Mouse (Mus musculus): Measurements from ENCODE around the gene Masp1.

Masp1 gene

DNA sequence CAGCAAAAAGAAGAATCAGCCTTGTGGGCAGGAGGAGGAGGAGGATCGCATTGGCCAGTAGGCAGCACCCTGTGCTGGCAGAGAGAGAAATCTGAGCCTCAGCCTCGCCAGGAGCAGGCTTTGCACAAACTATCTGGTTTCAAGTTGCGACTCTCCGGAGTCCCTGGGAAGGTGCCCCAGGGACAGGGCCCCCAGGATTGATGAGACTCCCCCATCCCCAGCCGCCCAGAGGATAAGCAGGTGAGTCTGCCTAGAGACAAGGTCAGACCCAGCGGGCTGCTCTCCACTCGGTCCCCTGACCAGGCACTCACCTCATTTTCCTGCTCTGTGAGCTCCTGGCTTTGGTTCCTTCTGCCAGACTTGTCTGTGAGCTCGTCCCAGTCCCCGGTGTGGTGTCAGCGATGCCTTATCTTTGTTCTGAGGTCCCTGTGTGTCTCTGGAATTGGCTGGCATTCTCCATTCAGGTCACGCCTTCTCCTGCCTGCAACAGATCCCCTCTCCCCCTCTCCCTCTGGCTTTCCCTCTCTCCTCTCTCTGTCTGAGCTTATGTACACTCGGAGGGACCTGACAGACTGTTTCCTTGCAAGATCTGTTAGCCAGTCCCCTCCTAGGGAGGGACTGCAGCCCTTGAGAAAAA, at the start of gene Masp1, which contains the start of gene Rtp4:
Masp1 (minus strand) TSS at position 581 of the 637 bp plus-strand sequence.
Rtp4 (plus strand) TSS at position 57 of the 637 bp plus-strand sequence.
- DNase-seq (ENCODE audit: low spot score in 2 of 2): peak in 1 of 2 experiments; percentile 30

DNA sequence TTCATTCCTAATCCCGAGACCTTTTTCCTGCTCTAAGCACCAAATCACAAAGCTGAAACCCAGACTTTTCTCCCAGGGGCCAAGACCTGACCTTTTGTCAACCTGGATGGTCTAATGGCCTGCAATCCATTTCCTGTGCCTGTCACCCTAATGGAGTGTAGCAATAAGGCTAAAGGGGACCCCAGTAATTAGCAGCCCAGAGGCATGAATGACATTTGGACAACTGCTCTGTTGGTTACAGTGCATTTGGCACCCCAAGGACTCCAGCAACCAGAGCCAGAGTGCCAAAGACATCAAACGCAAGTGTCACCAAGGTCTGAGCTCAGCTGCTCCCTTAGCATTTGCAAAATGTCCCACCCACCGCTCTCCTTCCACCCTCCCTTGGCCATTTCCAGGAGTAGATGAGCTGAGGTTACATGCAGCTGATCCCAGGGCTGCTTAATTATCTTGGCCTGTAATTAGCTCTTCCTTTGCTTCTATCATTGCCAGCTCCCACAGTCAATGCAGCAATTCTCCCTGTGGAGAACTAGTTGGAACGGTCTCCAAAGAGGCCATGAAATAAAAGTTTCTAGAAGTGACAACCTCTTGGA, 47.8 kb upstream of the Masp1 start:
- peak in 1 of 2 experiments; percentile 11 for DNase-seq (ENCODE audit: low spot score in 2 of 2)

DNA sequence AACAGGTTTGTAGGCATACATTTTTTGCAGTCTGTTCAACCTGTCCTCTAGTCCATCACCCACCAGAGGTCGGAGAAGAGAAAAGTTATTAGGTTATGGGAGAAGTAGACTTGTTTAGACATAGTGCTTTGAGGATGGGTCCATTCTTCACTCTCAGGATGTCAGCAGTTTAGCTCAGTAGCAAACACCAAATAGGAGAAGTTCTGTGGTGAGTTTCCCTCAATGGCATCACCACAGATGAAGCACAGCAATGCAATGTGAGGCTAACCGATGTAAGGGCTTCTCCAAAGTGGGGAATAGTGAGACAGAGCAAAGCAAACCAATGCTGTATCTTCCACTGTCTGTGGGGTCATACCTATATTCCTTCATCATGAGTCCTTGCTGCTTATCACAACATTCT, 37.1 kb upstream of the Masp1 start:
- DNase-seq (ENCODE audit: low spot score in 2 of 2): no peak

DNA sequence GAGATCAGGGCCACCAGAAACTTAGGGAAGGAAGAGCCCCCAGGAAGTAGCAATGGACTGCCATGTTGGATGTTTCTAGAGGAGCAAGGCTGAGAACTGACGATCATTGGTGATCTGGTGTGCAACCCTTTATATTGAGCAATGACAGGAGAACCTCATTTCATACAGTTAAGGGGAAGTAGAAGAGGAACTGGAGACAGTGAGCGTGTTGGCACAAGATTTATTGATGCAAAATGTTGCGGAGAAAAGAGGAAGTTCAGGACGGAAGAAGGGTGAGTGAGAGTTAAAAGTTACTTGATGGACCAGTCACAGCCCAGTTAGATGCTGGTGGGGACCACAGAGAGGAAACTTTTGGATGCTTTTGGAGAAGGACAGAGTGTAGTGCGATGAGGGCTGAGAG, 36.6 kb upstream of the Masp1 start:
- DNase-seq (ENCODE audit: low spot score in 2 of 2): no peak

DNA sequence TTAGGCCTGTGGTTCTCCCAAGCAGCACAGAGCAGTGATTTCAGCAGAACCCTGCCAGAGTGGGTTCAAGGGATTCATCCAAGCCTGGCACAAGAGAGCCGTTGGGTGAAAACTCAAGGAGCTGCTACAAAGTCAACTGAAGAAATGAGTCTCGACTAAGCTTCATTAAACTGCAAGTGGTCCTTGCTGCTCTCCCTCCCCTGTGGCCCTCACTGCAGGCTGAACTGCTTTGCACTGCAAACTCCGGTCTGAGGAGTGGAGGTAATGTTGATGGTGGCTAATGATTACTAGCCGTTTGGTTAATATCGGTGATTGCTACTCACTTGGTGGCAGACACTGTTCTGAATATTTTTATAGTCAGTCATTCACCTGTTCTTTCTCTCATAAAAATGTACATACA, 34.1 kb upstream of the Masp1 start:
- DNase-seq (ENCODE audit: low spot score in 2 of 2): no peak

DNA sequence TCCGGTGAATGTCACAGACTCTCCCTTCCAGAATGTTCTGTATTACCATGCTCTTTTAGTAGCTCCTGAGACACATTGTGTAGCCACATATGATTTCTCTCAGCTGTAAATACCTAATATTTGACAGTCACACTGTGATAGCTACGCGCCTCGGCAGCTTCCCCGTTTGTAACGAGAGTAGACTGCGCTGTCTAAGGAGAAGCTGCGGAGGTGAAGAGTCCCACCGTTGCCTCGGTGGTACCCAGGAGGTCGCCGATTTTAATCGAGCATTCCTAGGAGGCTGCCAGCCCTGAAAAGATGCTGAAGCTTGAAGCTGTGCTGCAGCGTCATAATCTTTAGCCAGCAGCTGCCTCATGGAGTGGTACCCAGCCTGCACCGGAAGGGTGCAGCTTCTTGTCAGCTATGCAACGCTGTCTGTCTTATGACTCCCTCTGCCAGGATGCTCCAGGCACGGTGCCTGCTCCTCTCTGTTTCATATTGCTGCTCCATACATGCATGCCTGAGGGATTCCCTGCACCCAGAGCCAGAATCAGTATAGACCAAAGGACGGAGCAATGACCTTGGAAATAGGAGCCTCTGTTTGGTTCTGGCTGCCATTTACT, 30.5 kb upstream of the Masp1 start:
- no peak for DNase-seq (ENCODE audit: low spot score in 2 of 2)

DNA sequence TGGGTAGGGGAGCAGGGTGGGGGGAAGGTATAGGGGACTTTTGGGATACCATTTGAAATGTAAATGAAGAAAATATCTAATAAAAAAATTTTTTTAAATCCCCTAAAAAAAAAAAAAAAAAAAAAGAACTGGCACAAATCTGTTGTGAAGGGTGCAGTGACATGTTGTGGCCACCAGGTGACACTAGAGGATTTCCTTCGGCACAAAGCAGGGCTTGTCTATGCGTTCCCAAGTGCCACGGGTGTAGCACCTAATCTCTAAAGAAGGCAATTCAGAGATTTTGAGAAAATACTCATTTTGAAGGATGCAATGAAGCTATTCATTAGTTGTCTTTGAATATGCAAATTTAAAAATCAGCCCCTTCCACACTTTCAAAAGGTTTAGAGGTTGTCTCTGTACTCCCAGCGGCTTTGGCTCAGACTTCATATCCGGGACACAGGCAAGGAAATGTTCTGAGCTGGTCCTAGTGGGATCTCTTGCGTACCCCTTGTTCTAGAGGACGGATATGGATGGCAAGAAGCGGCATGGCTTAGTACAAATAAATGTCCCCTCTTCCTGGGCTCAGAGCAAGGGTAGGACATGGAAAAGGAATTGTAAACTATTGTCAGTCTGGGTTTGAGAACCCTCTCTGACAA, 29.8 kb upstream of the Masp1 start:
- DNase-seq (ENCODE audit: low spot score in 2 of 2): peak; percentile 53 to 67

DNA sequence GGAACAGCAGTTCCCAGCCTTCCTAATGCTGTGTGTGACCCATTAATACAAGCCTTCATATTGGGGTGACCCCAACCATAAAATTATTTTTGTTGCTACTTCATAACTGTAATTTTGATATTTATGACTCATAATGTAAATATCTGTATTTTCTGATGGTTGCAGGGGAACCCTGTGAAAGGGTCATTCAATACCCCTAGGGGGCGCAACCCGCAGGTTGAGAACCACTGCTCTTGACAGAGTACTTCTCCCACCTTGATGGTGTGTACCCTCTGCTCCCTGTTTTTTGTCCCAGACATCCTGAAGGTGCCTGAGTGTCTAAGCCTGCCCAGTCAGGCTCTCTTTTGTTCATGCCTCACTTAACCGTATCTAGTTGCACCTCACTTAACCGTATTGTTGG, 27.2 kb upstream of the Masp1 start:
- no peak for DNase-seq (ENCODE audit: low spot score in 2 of 2)

DNA sequence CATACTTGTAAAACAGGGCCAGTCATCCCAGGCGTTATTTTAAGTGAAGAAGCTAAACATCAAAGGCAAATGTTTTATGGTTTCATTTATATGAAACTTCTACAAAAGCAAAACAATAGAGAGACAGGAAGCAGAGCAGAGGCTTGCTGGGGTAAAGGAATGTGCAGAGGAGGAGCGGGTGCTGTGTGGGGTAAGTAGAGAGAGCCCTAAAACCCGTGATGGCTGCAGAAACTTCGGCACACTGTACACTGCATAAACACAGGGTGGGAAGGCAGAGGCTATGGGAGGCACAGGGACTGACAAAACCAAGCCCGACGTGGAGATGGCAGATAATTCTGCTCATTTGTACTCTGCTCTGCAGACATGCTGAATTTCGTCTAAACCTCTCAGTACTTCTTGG, 23.7 kb upstream of the Masp1 start:
- DNase-seq (ENCODE audit: low spot score in 2 of 2): no peak

DNA sequence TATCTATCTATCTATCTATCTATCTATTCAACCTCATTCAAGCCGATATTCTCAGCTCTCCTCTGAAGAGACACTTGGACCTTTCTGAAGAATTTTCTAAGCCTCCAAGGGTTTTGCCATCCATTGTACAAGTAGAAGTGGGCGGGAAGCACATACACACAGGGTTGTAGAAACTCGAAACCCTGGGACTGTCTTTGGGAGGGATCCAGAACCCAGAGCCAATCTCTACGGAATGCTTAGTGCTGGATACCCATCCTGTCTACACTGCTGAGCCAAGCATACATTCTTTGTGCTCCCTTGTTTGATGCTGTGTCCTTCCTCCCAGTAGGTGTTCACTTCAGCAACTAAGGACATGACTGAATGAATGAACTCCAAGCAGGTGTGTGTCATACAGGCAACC, 22.3 kb upstream of the Masp1 start:
- no peak for DNase-seq (ENCODE audit: low spot score in 2 of 2)

DNA sequence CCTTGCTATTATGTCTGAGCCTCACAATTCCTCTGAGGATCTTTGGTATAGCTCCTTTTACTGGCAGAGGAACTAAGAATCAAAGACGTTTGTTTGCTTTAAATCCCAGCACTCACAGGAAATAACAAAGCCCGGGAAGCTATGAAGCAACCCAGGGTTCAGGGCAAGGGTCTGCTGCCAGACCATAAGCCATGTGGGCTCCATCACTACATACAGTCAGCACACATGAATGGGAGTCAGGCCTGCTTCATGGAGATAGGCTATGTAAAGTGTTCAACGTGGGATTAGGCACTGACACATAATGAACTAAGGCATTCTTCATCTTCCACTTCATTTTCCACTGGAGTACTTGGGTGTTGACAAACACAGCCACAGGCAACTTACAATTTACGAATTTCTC, 20.4 kb upstream of the Masp1 start:
- no peak for DNase-seq (ENCODE audit: low spot score in 2 of 2)

DNA sequence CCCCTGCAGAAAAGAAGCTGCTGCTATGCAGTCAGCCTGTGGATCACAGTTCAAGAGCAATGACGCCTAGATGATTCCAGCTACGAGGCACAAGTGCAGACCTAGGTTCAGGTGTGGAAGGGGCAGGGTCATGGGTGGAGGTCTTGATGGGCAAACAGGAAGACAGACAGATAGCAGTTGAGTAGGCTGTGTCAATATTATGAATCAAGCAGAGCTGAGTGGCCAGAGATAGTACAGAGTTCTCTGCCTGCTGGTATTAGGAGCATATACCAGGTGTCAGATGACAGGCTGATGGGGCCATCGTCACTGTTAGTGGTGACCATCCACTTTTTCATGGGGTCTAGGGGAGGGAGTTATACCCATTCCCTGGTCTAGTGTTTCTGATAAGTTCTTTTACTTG, 13.1 kb upstream of the Masp1 start:
- DNase-seq (ENCODE audit: low spot score in 2 of 2): no peak

DNA sequence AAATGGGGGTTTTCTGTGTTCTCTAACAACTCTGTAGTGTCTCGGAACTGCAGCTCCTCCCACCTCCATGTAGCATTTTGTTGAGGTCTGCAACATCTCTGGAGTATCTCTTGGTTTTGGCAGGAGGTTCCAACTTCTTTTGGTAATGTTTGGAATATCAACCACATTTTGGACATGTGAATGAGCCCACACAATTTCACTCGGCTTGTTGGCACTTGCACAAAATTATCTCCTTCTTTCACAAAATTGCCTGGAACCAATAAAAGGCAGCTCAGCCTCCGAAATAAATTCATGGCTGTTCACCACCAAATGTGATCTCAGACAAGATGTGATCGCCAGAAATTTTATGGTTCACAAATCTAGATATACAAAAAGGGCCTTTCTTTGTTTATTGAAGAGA, 8.6 kb upstream of the Masp1 start:
- DNase-seq (ENCODE audit: low spot score in 2 of 2): no peak

DNA sequence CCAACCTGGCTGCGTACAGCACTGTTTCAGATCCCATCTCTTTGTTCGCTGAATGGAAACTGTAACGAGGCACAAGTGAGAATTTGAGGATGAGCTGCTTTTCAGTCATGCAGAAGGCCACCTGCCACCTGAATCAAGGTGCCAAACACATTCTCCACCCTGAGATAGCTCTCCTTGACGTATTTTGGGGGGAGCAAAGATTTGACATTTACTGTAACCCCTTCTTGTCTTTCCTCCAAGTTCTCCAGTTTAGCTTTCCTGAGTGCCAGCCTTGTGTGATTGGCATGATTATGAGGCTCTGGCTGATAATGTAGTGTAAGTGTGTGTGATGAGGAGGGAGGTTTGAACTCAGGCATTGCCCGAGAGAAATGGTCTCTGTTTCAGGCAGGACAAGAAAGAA, 1.5 kb upstream of the Masp1 start:
- DNase-seq (ENCODE audit: low spot score in 2 of 2): no peak

DNA sequence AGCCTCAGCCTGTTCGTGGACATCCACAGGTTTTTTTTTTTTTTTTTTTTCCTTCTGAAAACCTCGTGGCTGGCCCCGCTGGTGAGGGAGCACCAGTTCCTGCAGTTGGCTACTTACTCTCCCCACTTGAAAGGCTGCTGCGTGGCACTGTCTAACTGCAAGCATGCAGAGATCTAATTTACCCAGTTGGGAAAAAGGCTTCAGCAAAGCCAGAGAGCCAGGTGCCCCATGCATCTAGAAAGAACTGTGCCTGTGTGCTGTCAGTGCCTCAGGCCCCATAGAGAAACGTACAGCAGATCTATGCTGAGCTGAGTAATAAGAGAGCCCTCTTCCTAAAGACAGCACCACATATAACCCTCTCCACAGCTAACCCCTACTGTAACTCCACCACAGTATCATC, 477 bp upstream of the Masp1 start:
- DNase-seq (ENCODE audit: low spot score in 2 of 2): no peak

DNA sequence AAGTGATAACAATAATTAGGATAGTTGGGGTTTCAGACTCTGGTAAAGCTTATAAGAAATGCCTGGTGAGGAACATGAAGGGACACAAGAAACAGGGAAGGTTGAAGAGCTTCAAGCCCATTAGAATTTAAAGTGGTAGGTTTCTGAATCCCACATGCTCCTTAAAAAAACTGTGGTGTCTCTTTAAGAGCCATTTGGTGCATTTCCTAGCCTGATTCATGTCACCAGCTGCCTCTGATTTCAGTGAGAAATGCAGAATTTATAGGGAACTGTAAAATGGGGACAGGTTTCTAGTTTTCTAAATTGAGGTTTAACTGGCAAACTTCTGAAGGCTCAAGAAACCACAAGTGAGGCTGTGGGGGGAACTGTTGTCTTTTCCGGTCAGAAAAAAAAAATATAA, 844 bp downstream of the Masp1 start:
- DNase-seq (ENCODE audit: low spot score in 2 of 2): no peak

DNA sequence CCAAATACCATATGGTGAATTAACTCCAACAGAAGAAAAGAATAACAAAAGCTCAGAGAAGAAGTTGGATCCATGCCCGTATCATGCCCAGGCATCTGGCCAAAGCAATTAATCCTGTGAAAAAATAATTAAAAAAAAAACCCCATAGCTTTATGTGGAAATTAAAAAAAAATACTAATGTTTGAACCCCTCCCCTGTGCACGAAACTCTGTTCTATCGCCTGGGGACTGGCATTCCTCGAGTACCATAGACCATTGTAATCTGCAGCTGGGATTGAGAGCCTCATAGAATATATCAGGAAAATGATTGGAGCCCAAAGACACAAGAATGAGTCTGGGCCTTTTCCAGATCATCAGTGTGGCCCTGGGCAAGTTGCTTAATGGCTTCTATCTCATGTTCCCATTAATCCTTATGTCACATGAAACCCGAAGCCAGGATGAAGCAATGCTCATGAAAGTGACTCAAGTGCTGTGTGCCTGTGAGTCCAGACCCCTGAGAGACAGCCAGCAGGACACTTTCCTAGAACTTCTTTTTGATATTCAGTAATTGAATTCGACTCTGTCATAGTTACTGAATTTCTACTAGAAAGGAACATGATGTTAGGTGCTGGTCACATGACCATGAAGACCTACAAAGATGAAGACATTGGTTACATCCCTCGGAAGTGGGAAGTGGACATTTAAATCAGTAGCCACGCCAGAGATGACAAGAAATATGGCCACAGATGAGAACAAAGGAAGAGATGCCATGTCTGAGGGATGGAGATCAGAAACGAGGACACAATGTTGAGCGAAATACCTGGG, 1.8 kb downstream of the Masp1 start:
- DNase-seq (ENCODE audit: low spot score in 2 of 2): peak in 1 of 2 experiments; percentile 61

DNA sequence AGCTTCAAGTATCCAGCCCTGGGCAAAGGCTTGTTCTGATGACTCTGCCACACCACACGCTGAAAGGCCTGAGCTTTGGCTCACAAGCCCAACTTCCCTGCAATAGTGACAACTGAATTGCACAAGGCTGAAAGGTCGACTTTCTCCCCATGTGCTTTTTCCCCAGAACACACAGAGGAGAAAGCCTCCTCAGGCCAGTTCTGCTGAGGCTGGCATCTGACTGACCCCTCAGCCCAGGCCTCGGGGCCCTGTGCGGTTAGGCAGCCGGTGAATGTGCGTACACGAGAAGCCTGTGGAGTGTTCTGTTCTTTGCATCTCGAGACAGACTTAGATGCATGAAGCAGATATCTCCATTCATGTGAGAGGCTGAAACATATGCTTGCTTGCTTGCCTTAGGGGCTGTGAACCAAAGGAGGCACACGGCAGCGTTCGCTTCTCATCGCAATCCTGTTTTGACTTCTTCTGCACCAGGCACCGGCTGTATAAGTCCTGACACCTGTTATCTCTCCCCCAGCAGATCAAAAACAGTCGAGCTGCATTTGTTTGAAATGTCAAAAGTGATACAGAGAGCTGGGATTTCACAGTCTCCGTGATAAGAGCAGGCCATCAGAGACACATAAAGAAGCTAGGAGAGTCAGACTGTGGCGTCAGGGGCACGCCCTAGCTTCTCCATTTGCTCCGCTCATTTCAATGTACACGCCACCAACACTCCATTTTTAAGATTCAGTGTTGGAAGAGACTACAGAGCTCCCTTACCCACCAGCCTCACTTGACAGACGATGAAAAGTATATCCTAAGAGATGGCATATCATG, 2.7 kb downstream of the Masp1 start:
- no peak for DNase-seq (ENCODE audit: low spot score in 2 of 2)

DNA sequence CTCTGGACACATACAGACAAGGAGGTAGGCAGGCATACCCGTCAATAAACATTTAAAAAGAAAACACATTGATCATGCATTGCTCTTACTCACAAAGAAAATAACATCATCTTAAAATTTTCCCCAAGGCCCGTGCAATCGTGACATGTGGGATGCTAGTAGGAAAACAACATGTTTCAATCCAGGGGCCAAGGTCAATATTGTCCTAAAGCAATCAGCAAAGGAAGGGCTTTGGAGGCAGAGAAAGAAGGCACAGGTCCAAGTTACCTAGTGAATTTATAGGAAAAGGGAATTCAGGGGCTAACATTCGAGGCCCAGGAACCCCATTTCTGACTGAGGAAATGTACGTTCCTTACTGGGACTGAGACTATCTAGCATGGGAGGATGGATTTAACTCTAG, 3.4 kb downstream of the Masp1 start:
- no peak for DNase-seq (ENCODE audit: low spot score in 2 of 2)

DNA sequence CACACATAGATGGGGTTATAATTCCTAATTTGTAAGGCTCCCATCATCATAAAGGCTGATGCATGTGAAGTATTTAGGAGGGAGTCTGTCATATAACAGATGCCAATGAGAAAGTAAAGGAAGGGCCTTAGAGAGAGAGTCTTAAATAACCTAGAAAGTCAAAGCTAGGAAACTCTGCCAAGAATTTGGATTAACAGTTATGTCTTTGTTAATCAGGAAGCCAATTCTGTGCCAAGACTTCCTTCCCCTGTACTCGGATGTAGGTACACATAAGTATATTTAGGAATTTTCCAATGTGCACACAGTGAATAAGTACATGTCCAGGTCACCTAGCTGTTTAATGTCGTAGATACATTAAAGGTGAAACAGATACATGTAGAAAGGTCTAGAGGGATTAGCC, 4.0 kb downstream of the Masp1 start:
- DNase-seq (ENCODE audit: low spot score in 2 of 2): no peak

DNA sequence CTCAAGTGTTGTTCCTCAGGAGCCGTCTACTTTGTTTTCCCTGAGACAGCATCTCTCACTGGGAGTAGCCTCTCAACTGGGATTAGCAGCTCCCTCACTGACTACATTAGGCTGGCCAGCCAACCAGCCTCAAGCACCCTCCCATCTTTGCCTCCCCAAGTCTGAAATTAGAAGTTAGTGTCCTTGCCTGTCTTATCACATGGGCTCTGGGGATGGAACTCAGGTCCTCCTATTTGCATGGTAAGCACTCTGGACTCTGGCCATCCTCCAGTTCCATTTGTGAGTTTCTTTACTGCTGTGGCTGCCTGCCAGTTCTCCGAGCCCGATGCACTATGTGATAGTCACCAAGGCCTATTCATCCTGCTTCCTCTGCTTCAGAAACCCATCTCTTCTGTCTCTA, 4.8 kb downstream of the Masp1 start:
- no peak for DNase-seq (ENCODE audit: low spot score in 2 of 2)

Measured in cerebellum, postnatal 4 days (tissue).